Mouse (Mus musculus): ENCODE measurements around the gene Krt23. TPM values are rescaled to one million over a fixed set of nuclear protein-coding genes. Genes with fewer than 3 reads are reported as not detected.

Gene Krt23
- polyA plus RNA-seq, 1 experiment from 2014 or later: 9.2 TPM

GRCm38 (mm10) chr11:99439465-99439864, 53.5 kb downstream of the Krt23 start:
- Histone ChIP-seq H3K4me1 (replicated peaks; ENCODE audit: control insufficient read depth, insufficient read depth, low read length) (peaks cover 4% of the 10 kb centered on the region; the same call in 1 of the 2 replicates), H3K4me3 (ENCODE audit: low read depth, low read length) (no peak overlapping the region), H3K9ac (ENCODE audit: low read length) (no peak overlapping the region), H3K9me3 (ENCODE audit: control insufficient read depth, low read length) (no peaks in the 10 kb centered on the region), H3K27ac (ENCODE audit: low read depth) (no peak overlapping the region), H3K36me3 (ENCODE audit: control insufficient read depth, insufficient read depth, low read length) (no peaks in the 10 kb centered on the region), H3K4me2 (ENCODE audit: low read length) (no peak overlapping the region), H3K27me3 (replicated peaks; ENCODE audit: control insufficient read depth, insufficient read depth, low read length) (no peaks in the 10 kb centered on the region)
- DNase-seq (ENCODE audit: low spot score) (peak; percentile 63), ATAC-seq (replicated peaks; ENCODE audit: low FRiP score, low TSS enrichment, low read depth) (0 out of 2 replicates have a peak, but pooled peaks have one; percentile 27)
- WGBS: 49% methylated on average over 10 of the region's 10 CpGs

- peak within 1 kb of the TSS; percentile 13; the same call in 1 of the 2 replicates for H3K4me3 ChIP-seq (ENCODE audit: low read depth, low read length)
- H3K9ac ChIP-seq (ENCODE audit: low read length): no peak within 1 kb of the TSS
- peak within 1 kb of the TSS; percentile 29 for H3K4me2 ChIP-seq (ENCODE audit: low read length)
- H3K4me1 ChIP-seq (replicated peaks; ENCODE audit: control insufficient read depth, insufficient read depth, low read length): peaks cover 4% of the 10 kb centered on the region; the same call in 1 of the 2 replicates
- H3K9me3 ChIP-seq (ENCODE audit: control insufficient read depth, low read length): no peaks in the 10 kb centered on the region
- ATAC-seq (replicated peaks; ENCODE audit: low FRiP score, low TSS enrichment, low read depth): no peak
- no peaks in the 10 kb centered on the region for H3K27me3 ChIP-seq (replicated peaks; ENCODE audit: control insufficient read depth, insufficient read depth, low read length)
- H3K36me3 ChIP-seq (ENCODE audit: control insufficient read depth, insufficient read depth, low read length): no peaks in the 10 kb centered on the region
- no peak within 1 kb of the TSS for H3K27ac ChIP-seq (ENCODE audit: low read depth)
- no peak for DNase-seq (ENCODE audit: low spot score)
- WGBS: 17% methylated on average over 10 of the region's 10 CpGs
These were observed 55.0 kb downstream of the Krt23 start, which contains the start of gene Krt20 for GRCm38 (mm10) chr11:99437972-99438371. TSS of gene Krt20 (minus strand) at chr11:99438150.

DNA sequence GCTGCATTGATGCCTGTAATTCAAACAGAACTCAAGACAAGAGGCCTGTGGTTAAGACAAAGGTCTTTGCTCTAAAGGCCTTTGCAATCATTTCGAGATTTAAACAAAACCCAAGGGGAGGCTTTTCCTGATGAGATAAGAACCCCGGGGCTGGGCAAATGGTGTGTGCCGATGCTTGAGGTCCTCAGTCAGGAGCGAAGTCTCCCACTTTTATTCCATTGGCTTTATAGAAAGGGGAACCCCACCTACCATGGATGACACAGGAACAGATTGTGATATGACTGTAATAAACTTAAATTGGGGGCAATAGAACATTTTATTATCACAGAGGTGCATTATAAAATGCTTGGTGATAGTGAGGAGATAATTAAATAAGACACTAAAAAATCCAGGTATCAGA, 56.3 kb downstream of the Krt23 start:
- H3K4me3 ChIP-seq (ENCODE audit: low read depth, low read length): no peak overlapping the region
- 0 out of 2 replicates have a peak overlapping the region, but pooled peaks have one; percentile 7 for H3K4me2 ChIP-seq (ENCODE audit: low read length)
- 0 out of 2 replicates have a peak, but pooled peaks have one; percentile 62 for ATAC-seq (replicated peaks; ENCODE audit: low FRiP score, low TSS enrichment, low read depth)
- H3K9ac ChIP-seq (ENCODE audit: low read length): no peak overlapping the region
- no peaks in the 10 kb centered on the region for H3K36me3 ChIP-seq (ENCODE audit: control insufficient read depth, insufficient read depth, low read length)
- DNase-seq (ENCODE audit: low spot score): no peak
- peaks cover 4% of the 10 kb centered on the region; the same call in 1 of the 2 replicates for H3K4me1 ChIP-seq (replicated peaks; ENCODE audit: control insufficient read depth, insufficient read depth, low read length)
- no peaks in the 10 kb centered on the region for H3K9me3 ChIP-seq (ENCODE audit: control insufficient read depth, low read length)
- 56% methylated on average over 4 of the region's 4 CpGs for WGBS
- H3K27ac ChIP-seq (ENCODE audit: low read depth): no peak overlapping the region
- no peaks in the 10 kb centered on the region for H3K27me3 ChIP-seq (replicated peaks; ENCODE audit: control insufficient read depth, insufficient read depth, low read length)

DNA sequence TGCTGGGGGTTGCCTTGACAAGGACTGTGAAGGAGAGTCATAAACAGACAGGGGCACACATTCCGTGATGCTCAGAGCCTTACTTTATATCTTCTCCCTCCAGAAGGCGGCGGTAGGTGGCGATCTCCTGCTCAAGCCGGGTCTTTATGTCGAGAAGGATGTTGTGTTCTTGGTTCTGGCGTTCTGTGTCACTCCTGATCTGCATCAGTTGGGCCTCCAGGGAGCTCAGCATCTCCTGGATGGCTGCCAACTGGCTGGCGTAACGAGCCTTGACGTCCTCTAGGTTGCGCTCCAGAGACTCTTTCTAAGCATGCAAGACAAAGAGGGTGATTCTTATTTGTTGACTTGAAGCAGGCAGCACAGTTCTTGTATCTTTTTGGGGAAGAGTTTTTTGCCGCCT, 62.3 kb downstream of the Krt23 start:
- Histone ChIP-seq H3K9me3 (ENCODE audit: control insufficient read depth, low read length) (no peaks in the 10 kb centered on the region), H3K36me3 (ENCODE audit: control insufficient read depth, insufficient read depth, low read length) (no peaks in the 10 kb centered on the region), H3K4me2 (ENCODE audit: low read length) (no peak overlapping the region), H3K27me3 (replicated peaks; ENCODE audit: control insufficient read depth, insufficient read depth, low read length) (no peaks in the 10 kb centered on the region), H3K4me3 (ENCODE audit: low read depth, low read length) (no peak overlapping the region), H3K27ac (ENCODE audit: low read depth) (no peak overlapping the region), H3K4me1 (replicated peaks; ENCODE audit: control insufficient read depth, insufficient read depth, low read length) (no peaks in the 10 kb centered on the region), H3K9ac (ENCODE audit: low read length) (no peak overlapping the region)
- ATAC-seq (replicated peaks; ENCODE audit: low FRiP score, low TSS enrichment, low read depth) (no peak), DNase-seq (ENCODE audit: low spot score) (no peak)
- 63% methylated on average over 12 of the region's 12 CpGs for WGBS

Other genes with a start within 250 kb of the Krt23 start
- 0.30 and 0.41 TPM in 2 replicates for gene Krt222, start 249.1 kb downstream of the Krt23 start, polyA plus RNA-seq (2014; fragmentation: Nextera tagmentation; extraction: Ambion mirVana)
- not detected in 2 replicates for gene Krt24, start 207.9 kb downstream of the Krt23 start, polyA plus RNA-seq (2014; fragmentation: Nextera tagmentation; extraction: Ambion mirVana)
- gene Krt25, start 170.2 kb downstream of the Krt23 start, polyA plus RNA-seq (2014; fragmentation: Nextera tagmentation; extraction: Ambion mirVana): 0.15 TPM in 1 of 2 replicates, not detected in the other
- gene Krt26, start 155.2 kb downstream of the Krt23 start, polyA plus RNA-seq (2014; fragmentation: Nextera tagmentation; extraction: Ambion mirVana): 0.04 and 0.16 TPM in 2 replicates
- not detected in 2 replicates for gene Krt27, start 142.0 kb downstream of the Krt23 start, polyA plus RNA-seq (2014; fragmentation: Nextera tagmentation; extraction: Ambion mirVana)
- gene Krt28, start 118.2 kb downstream of the Krt23 start, polyA plus RNA-seq (2014; fragmentation: Nextera tagmentation; extraction: Ambion mirVana): not detected in 2 replicates
- gene Krt10, start 103.8 kb downstream of the Krt23 start, polyA plus RNA-seq (2014; fragmentation: Nextera tagmentation; extraction: Ambion mirVana): 26.2 and 28.5 TPM in 2 replicates
- not detected in 2 replicates for gene Krt12, start 70.9 kb downstream of the Krt23 start, polyA plus RNA-seq (2014; fragmentation: Nextera tagmentation; extraction: Ambion mirVana)
- 16.5 and 17.1 TPM in 2 replicates for gene Krt20, start 55.0 kb downstream of the Krt23 start, polyA plus RNA-seq (2014; fragmentation: Nextera tagmentation; extraction: Ambion mirVana)
- not detected in 2 replicates for gene Krt39, start 28.2 kb upstream of the Krt23 start, polyA plus RNA-seq (2014; fragmentation: Nextera tagmentation; extraction: Ambion mirVana)
- gene Krt40, start 50.0 kb upstream of the Krt23 start, polyA plus RNA-seq (2014; fragmentation: Nextera tagmentation; extraction: Ambion mirVana): not detected in 2 replicates
- not detected in 2 replicates for gene Krtap3-3, start 57.7 kb upstream of the Krt23 start, polyA plus RNA-seq (2014; fragmentation: Nextera tagmentation; extraction: Ambion mirVana)
- not detected in 2 replicates for gene Krtap3-2, start 63.7 kb upstream of the Krt23 start, polyA plus RNA-seq (2014; fragmentation: Nextera tagmentation; extraction: Ambion mirVana)
- not detected in 2 replicates for gene Gm11939, start 66.3 kb upstream of the Krt23 start, polyA plus RNA-seq (2014; fragmentation: Nextera tagmentation; extraction: Ambion mirVana)
- gene Krtap3-1, start 73.5 kb upstream of the Krt23 start, polyA plus RNA-seq (2014; fragmentation: Nextera tagmentation; extraction: Ambion mirVana): not detected in 2 replicates
- not detected in 2 replicates for gene Krtap1-5, start 87.9 kb upstream of the Krt23 start, polyA plus RNA-seq (2014; fragmentation: Nextera tagmentation; extraction: Ambion mirVana)
- gene Krtap1-4, start 90.5 kb upstream of the Krt23 start, polyA plus RNA-seq (2014; fragmentation: Nextera tagmentation; extraction: Ambion mirVana): not detected in 2 replicates
- not detected in 2 replicates for gene Krtap1-3, start 98.2 kb upstream of the Krt23 start, polyA plus RNA-seq (2014; fragmentation: Nextera tagmentation; extraction: Ambion mirVana)
- gene Krtap9-3, start 105.0 kb upstream of the Krt23 start, polyA plus RNA-seq (2014; fragmentation: Nextera tagmentation; extraction: Ambion mirVana): not detected in 2 replicates
- gene Gm11938, start 110.2 kb upstream of the Krt23 start, polyA plus RNA-seq (2014; fragmentation: Nextera tagmentation; extraction: Ambion mirVana): not detected in 2 replicates
- gene Gm11937, start 117.1 kb upstream of the Krt23 start, polyA plus RNA-seq (2014; fragmentation: Nextera tagmentation; extraction: Ambion mirVana): not detected in 2 replicates
- not detected in 2 replicates for gene Krtap2-4, start 121.7 kb upstream of the Krt23 start, polyA plus RNA-seq (2014; fragmentation: Nextera tagmentation; extraction: Ambion mirVana)
- not detected in 2 replicates for gene Gm11562, start 127.3 kb upstream of the Krt23 start, polyA plus RNA-seq (2014; fragmentation: Nextera tagmentation; extraction: Ambion mirVana)
- gene Krtap4-1, start 135.1 kb upstream of the Krt23 start, polyA plus RNA-seq (2014; fragmentation: Nextera tagmentation; extraction: Ambion mirVana): not detected in 2 replicates
- not detected in 2 replicates for gene Krtap4-2, start 141.9 kb upstream of the Krt23 start, polyA plus RNA-seq (2014; fragmentation: Nextera tagmentation; extraction: Ambion mirVana)
- not detected in 2 replicates for gene Krtap4-7, start 151.0 kb upstream of the Krt23 start, polyA plus RNA-seq (2014; fragmentation: Nextera tagmentation; extraction: Ambion mirVana)
- gene Gm11555, start 157.1 kb upstream of the Krt23 start, polyA plus RNA-seq (2014; fragmentation: Nextera tagmentation; extraction: Ambion mirVana): not detected in 2 replicates
- not detected in 2 replicates for gene Gm11563, start 165.8 kb upstream of the Krt23 start, polyA plus RNA-seq (2014; fragmentation: Nextera tagmentation; extraction: Ambion mirVana)
- gene Krtap4-6, start 172.8 kb upstream of the Krt23 start, polyA plus RNA-seq (2014; fragmentation: Nextera tagmentation; extraction: Ambion mirVana): not detected in 2 replicates
- not detected in 2 replicates for gene Gm14190, start 197.6 kb upstream of the Krt23 start, polyA plus RNA-seq (2014; fragmentation: Nextera tagmentation; extraction: Ambion mirVana)
- gene Gm14180, start 241.2 kb upstream of the Krt23 start, polyA plus RNA-seq (2014; fragmentation: Nextera tagmentation; extraction: Ambion mirVana): not detected in 2 replicates